Mouse (Mus musculus) MEL (cell line): ENCODE measurements around the gene Rnf149. TPM values are rescaled to one million over a fixed set of nuclear protein-coding genes. Genes with fewer than 3 reads are reported as not detected.

Experiments
- DNase-seq: peaks from one replicate; pipeline ENCODE4 v3.0.0; 2011; ENCODE audit warnings: low read depth, low spot score
- H3K27ac ChIP-seq: 2 replicates; pipeline ENCODE4 v1.5.1; 2012; ENCODE audit warnings: low read depth, mild to moderate bottlenecking, control low read depth, low read length, moderate library complexity; ENCODE audit not compliant: control insufficient read depth
- H3K27me3 ChIP-seq, 2 experiments: fragments of 150-350 bp in 1 of 2; sonication (generic) in 1 of 2; 2 replicates each; pipeline ENCODE4 v1.6.1; 2012; ENCODE audit warnings: low read length in 2 of 2, mild to moderate bottlenecking in 2 of 2, improper control_type of control experiment in 1 of 2, moderate library complexity in 1 of 2; ENCODE audit not compliant: insufficient read depth in 2 of 2, control insufficient read depth in 1 of 2
- H3K36me3 ChIP-seq, 2 experiments: 2 replicates each; pipeline ENCODE4 v1.6.1; 2012 to 2014; ENCODE audit warnings: low read length in 2 of 2, improper control_type of control experiment in 1 of 2, inconsistent platforms in 1 of 2, mild to moderate bottlenecking in 1 of 2; ENCODE audit not compliant: insufficient read depth in 2 of 2, control insufficient read depth in 1 of 2
- H3K4me1 ChIP-seq, 2 experiments: fragments of 150-350 bp in 1 of 2; sonication (generic) in 1 of 2; 2 replicates each; pipeline ENCODE4 v1.6.1; 2012; ENCODE audit warnings: low read length in 2 of 2, improper control_type of control experiment in 1 of 2, mild to moderate bottlenecking in 1 of 2; ENCODE audit not compliant: insufficient read depth in 2 of 2, control insufficient read depth in 1 of 2
- H3K4me3 ChIP-seq, 2 experiments: fragments of 150-350 bp in 1 of 2; sonication (generic) in 1 of 2; 2 replicates each; pipeline ENCODE4 v1.5.1; 2012; ENCODE audit warnings: low read depth in 2 of 2, low read length in 2 of 2, mild to moderate bottlenecking in 2 of 2, moderate library complexity in 2 of 2, control low read depth in 1 of 2, improper control_type of control experiment in 1 of 2; ENCODE audit not compliant: control insufficient read depth in 1 of 2, insufficient read depth in 1 of 2
- H3K79me2 ChIP-seq: 2 replicates; pipeline ENCODE4 v1.6.1; 2012; ENCODE audit warnings: mild to moderate bottlenecking, low read length, moderate library complexity; ENCODE audit not compliant: control insufficient read depth, poor library complexity, insufficient read depth
- H3K9ac ChIP-seq: 2 replicates; pipeline ENCODE4 v1.6.1; 2012; ENCODE audit warnings: low read depth, mild to moderate bottlenecking, control low read depth, low read length, moderate library complexity; ENCODE audit not compliant: control insufficient read depth, poor library complexity, severe bottlenecking
- H3K9me3 ChIP-seq: fragments of 150-350 bp; sonication (generic); replicated peaks from 2 replicates; pipeline ENCODE4 v1.6.1; 2012; ENCODE audit warnings: mild to moderate bottlenecking, low read length, improper control_type of control experiment, moderate library complexity; ENCODE audit not compliant: insufficient read depth
- BHLHE40 ChIP-seq: IDR thresholded peaks from 2 replicates; pipeline ENCODE4 v1.6.1; 2012; ENCODE audit warnings: low read depth, mild to moderate bottlenecking, inconsistent platforms, low read length, improper control_type of control experiment, borderline replicate concordance
- CHD2 ChIP-seq: IDR thresholded peaks from 2 replicates; pipeline ENCODE4 v1.6.1; 2011; ENCODE audit warnings: low read length, improper control_type of control experiment
- CTCF ChIP-seq, 3 experiments: IDR thresholded peaks in 2 of 3; conservative IDR thresholded peaks in 1 of 3; 2 replicates each; pipeline ENCODE4 v1.5.1; 2011 to 2012; ENCODE audit warnings: low read length in 3 of 3, low read depth in 2 of 3, mild to moderate bottlenecking in 2 of 3, improper control_type of control experiment in 1 of 3, inconsistent platforms in 1 of 3, mixed read lengths in 1 of 3, moderate library complexity in 1 of 3; ENCODE audit not compliant: control insufficient read depth in 1 of 3, insufficient read depth in 1 of 3, poor library complexity in 1 of 3, severe bottlenecking in 1 of 3
- E2F4 ChIP-seq: IDR thresholded peaks from 2 replicates; pipeline ENCODE4 v1.6.1; 2011; ENCODE audit warnings: low read depth, low read length, improper control_type of control experiment, borderline replicate concordance
- ETS1 ChIP-seq: IDR thresholded peaks from 2 replicates; pipeline ENCODE4 v1.6.1; 2012; ENCODE audit warnings: low read depth, mild to moderate bottlenecking, inconsistent platforms, low read length, improper control_type of control experiment, moderate library complexity
- HCFC1 ChIP-seq: IDR thresholded peaks from 2 replicates; pipeline ENCODE4 v1.6.1; 2012; ENCODE audit warnings: low read depth, mild to moderate bottlenecking, inconsistent platforms, low read length, improper control_type of control experiment, moderate library complexity
- KAT2A ChIP-seq: conservative IDR thresholded peaks from 2 replicates; pipeline ENCODE4 v1.6.1; 2012; ENCODE audit warnings: low read depth, low read length, improper control_type of control experiment, inconsistent platforms
- MAX ChIP-seq: IDR thresholded peaks from 2 replicates; pipeline ENCODE4 v1.6.1; 2011; ENCODE audit warnings: low read length, improper control_type of control experiment
- MAZ ChIP-seq: IDR thresholded peaks from 2 replicates; pipeline ENCODE4 v1.6.1; 2012; ENCODE audit warnings: low read depth, mild to moderate bottlenecking, inconsistent platforms, low read length, improper control_type of control experiment
- MXI1 ChIP-seq: IDR thresholded peaks from 2 replicates; pipeline ENCODE4 v1.6.1; 2011; ENCODE audit warnings: mild to moderate bottlenecking, low read depth, low read length, improper control_type of control experiment
- MYB ChIP-seq: IDR thresholded peaks from 2 replicates; pipeline ENCODE4 v1.6.1; 2011; ENCODE audit warnings: mild to moderate bottlenecking, low read depth, low read length, improper control_type of control experiment
- MYC ChIP-seq: IDR thresholded peaks from 2 replicates; pipeline ENCODE4 v1.6.1; 2011; ENCODE audit warnings: low read depth, mild to moderate bottlenecking, low read length, improper control_type of control experiment, moderate library complexity
- NELFE ChIP-seq: IDR thresholded peaks from 2 replicates; pipeline ENCODE4 v1.6.1; 2011; ENCODE audit warnings: low read depth, low read length, improper control_type of control experiment
- NRF1 ChIP-seq: IDR thresholded peaks from 2 replicates; pipeline ENCODE4 v1.6.1; 2014; ENCODE audit warnings: low read depth, mild to moderate bottlenecking, inconsistent platforms, low read length, improper control_type of control experiment, moderate library complexity; ENCODE audit not compliant: poor library complexity, insufficient read depth, severe bottlenecking
- POLR2A ChIP-seq, 2 experiments: IDR thresholded peaks; 2 replicates each; pipeline ENCODE4 v1.6.1; 2011 to 2012; ENCODE audit warnings: low read length in 2 of 2, mild to moderate bottlenecking in 2 of 2, control low read depth in 1 of 2, improper control_type of control experiment in 1 of 2, low read depth in 1 of 2, moderate library complexity in 1 of 2; ENCODE audit not compliant: control insufficient read depth in 1 of 2, insufficient read depth in 1 of 2, poor library complexity in 1 of 2
- POLR2AphosphoS2 ChIP-seq: IDR thresholded peaks from 2 replicates; pipeline ENCODE4 v1.6.1; 2011; ENCODE audit warnings: low read length, improper control_type of control experiment
- RCOR1 ChIP-seq: IDR thresholded peaks from 2 replicates; pipeline ENCODE4 v1.6.1; 2012; ENCODE audit warnings: low read depth, mild to moderate bottlenecking, inconsistent platforms, low read length, improper control_type of control experiment
- SIN3A ChIP-seq: IDR thresholded peaks from 2 replicates; pipeline ENCODE4 v1.6.1; 2012; ENCODE audit warnings: low read length, improper control_type of control experiment, inconsistent platforms
- SMC3 ChIP-seq: IDR thresholded peaks from 2 replicates; pipeline ENCODE4 v1.6.1; 2011; ENCODE audit warnings: low read depth, low read length, improper control_type of control experiment
- TAL1 ChIP-seq: IDR thresholded peaks from 2 replicates; pipeline ENCODE4 v1.6.1; 2012; ENCODE audit warnings: mild to moderate bottlenecking, inconsistent platforms, low read length, moderate library complexity, mixed read lengths
- TBP ChIP-seq: IDR thresholded peaks from 2 replicates; pipeline ENCODE4 v1.8.0; 2011; ENCODE audit warnings: low read depth, low read length, improper control_type of control experiment
- UBTF ChIP-seq: IDR thresholded peaks from 2 replicates; pipeline ENCODE4 v1.6.1; 2012; ENCODE audit warnings: low read depth, mild to moderate bottlenecking, inconsistent platforms, low read length, improper control_type of control experiment, moderate library complexity, borderline replicate concordance; ENCODE audit not compliant: insufficient read depth
- ZC3H11A ChIP-seq: IDR thresholded peaks from 2 replicates; pipeline ENCODE4 v1.6.1; 2012; ENCODE audit warnings: low read depth, mild to moderate bottlenecking, inconsistent platforms, low read length, improper control_type of control experiment
- ZKSCAN1 ChIP-seq: IDR thresholded peaks from 2 replicates; pipeline ENCODE4 v1.6.1; 2012; ENCODE audit warnings: low read depth, mild to moderate bottlenecking, inconsistent platforms, low read length, improper control_type of control experiment, moderate library complexity
- ZMIZ1 ChIP-seq: IDR thresholded peaks from 2 replicates; pipeline ENCODE4 v1.6.1; 2012; ENCODE audit warnings: low read depth, mild to moderate bottlenecking, inconsistent platforms, low read length, improper control_type of control experiment, moderate library complexity
- ZNF384 ChIP-seq: IDR thresholded peaks from 2 replicates; pipeline ENCODE4 v1.6.1; 2012; ENCODE audit warnings: low read depth, mild to moderate bottlenecking, inconsistent platforms, low read length, improper control_type of control experiment
- polyA plus RNA-seq, 2 experiments: library from polyadenylated mRNA; stranded (reverse) in 1 of 2; unstranded in 1 of 2; fragments of >175 nt in 1 of 2; fragments of >200 nt in 1 of 2; gene quantifications; 2 replicates each; pipeline versions ENCODE4 v1.2.1 to v1.2.4; 2012; ENCODE audit warnings: low replicate concordance in 2 of 2, low read depth in 1 of 2; ENCODE audit not compliant: insufficient read length in 2 of 2, insufficient read depth in 1 of 2, missing spikeins in 1 of 2
- total RNA-seq: library from RNA; depleted of rRNA; stranded (reverse); fragments of 300-350 nt; gene quantifications from 2 replicates; pipeline ENCODE4 v1.2.3, GENCODE M21; 2012

The Rnf149 gene
- total and polyA plus RNA-seq, 3 experiments: 37.1 to 46.4 TPM; not detected in 1

GRCm38 (mm10) chr1:39563161-39563560 is 14.0 kb downstream of the Rnf149 start (continued):
- TF ChIP-seq RCOR1 (no peak), NRF1 (no peak), POLR2A (IDR thresholded peaks at IDR 0.05; ENCODE audit: control insufficient read depth in 1 of 2, insufficient read depth in 1 of 2, low read depth in 1 of 2, low read length in 2 of 2, poor library complexity in 1 of 2) (no peak)

- Histone ChIP-seq H3K9me3 (no peaks in the 10 kb centered on the region), H3K4me3 (no peak overlapping the region), H3K9ac (no peak overlapping the region), H3K27me3 (no peaks in the 10 kb centered on the region), H3K36me3 (peaks cover 0 to 26% of the 10 kb centered on the region in 2 experiments; a peak in 2 of 4 replicates), H3K79me2 (peaks cover 8% of the 10 kb centered on the region; the same call in 1 of the 2 replicates), H3K4me1 (no peaks in the 10 kb centered on the region), H3K27ac (no peak overlapping the region)
- TF ChIP-seq TAL1: no peak
- TF ChIP-seq MYB: no peak
- no peak for TF ChIP-seq MYC
- TF ChIP-seq UBTF: no peak
- no peak for TF ChIP-seq NELFE
- no peak for TF ChIP-seq ZKSCAN1
- no peak for TF ChIP-seq E2F4
- no peak for TF ChIP-seq MXI1
- no peak for TF ChIP-seq TBP
- TF ChIP-seq MAX: no peak
- DNase-seq: no peak
Measured at GRCm38 (mm10) chr1:39561920-39562319, 15.3 kb downstream of the Rnf149 start.

GRCm38 (mm10) chr1:39559009-39559408 is 18.2 kb downstream of the Rnf149 start:
- Histone ChIP-seq H3K27ac (no peak overlapping the region), H3K9ac (no peak overlapping the region)
- TF ChIP-seq ZC3H11A: no peak
- no peak for TF ChIP-seq POLR2AphosphoS2
- no peak for TF ChIP-seq MAX
- TF ChIP-seq ETS1: no peak
- TF ChIP-seq MYB: no peak
- no peak for TF ChIP-seq TBP
- no peak for TF ChIP-seq CHD2
- no peak for TF ChIP-seq ZNF384
- TF ChIP-seq MAZ: no peak
- TF ChIP-seq CTCF (IDR thresholded peaks at IDR 0.05 in 2 of 3, conservative IDR thresholded peaks at IDR 0.05 in 1 of 3; ENCODE audit: control insufficient read depth in 1 of 3, insufficient read depth in 1 of 3, low read depth in 2 of 3, low read length in 3 of 3, poor library complexity in 1 of 3, severe bottlenecking in 1 of 3): no peak
- TF ChIP-seq SMC3: no peak
- TF ChIP-seq HCFC1: no peak
- TF ChIP-seq MXI1: no peak
- no peak for TF ChIP-seq BHLHE40
- no peak for TF ChIP-seq SIN3A
- TF ChIP-seq E2F4: no peak
- no peak for TF ChIP-seq ZMIZ1
- TF ChIP-seq KAT2A: no peak
- TF ChIP-seq, all 39 proteins: peak for 0
- no peaks in the 10 kb centered on the region for H3K9me3 ChIP-seq
- H3K4me3 ChIP-seq: no peak overlapping the region
- H3K4me1 ChIP-seq: no peaks in the 10 kb centered on the region
- no peaks in the 10 kb centered on the region for H3K27me3 ChIP-seq
- DNase-seq: no peak
- no peaks in the 10 kb centered on the region for H3K79me2 ChIP-seq
- H3K36me3 ChIP-seq: peaks cover 0 to 35% of the 10 kb centered on the region in 2 experiments
